Mouse (Mus musculus) heart, adult 2 months (tissue): ENCODE results near the gene P2ry6. TPM values are rescaled to one million over a fixed set of nuclear protein-coding genes. Genes with fewer than 3 reads are reported as not detected.

Source experiments
- DNase-seq, 2 experiments: peaks; one replicate each; pipeline ENCODE4 v3.0.0; 2021
- H3K27ac ChIP-seq: fragments of 200-600 bp; 2 replicates; pipeline ENCODE4 v1.8.1; 2022
- H3K27me3 ChIP-seq: fragments of 200-500 bp; 2 replicates; pipeline ENCODE4 v1.6.1; 2012; ENCODE audit warnings: mild to moderate bottlenecking, low read length, inconsistent platforms, mixed read lengths; ENCODE audit not compliant: control insufficient read depth, insufficient read depth
- H3K36me3 ChIP-seq: fragments of 200-500 bp; 2 replicates; pipeline ENCODE4 v1.6.1; 2012; ENCODE audit warnings: low read length, inconsistent platforms; ENCODE audit not compliant: control insufficient read depth, insufficient read depth
- H3K4me1 ChIP-seq: fragments of 200-500 bp; 2 replicates; pipeline ENCODE4 v1.6.1; 2011; ENCODE audit warnings: low read length; ENCODE audit not compliant: control insufficient read depth, insufficient read depth
- H3K4me3 ChIP-seq: fragments of 200-600 bp; 2 replicates; pipeline ENCODE4 v1.8.1; 2022
- H3K79me2 ChIP-seq: fragments of 200-500 bp; replicated peaks from 2 replicates; pipeline ENCODE4 v1.6.1; 2012; ENCODE audit warnings: mild to moderate bottlenecking, inconsistent platforms, low read length, moderate library complexity, mixed read lengths; ENCODE audit not compliant: control insufficient read depth, insufficient read depth
- H3K9ac ChIP-seq: fragments of 200-500 bp; 2 replicates; pipeline ENCODE4 v1.6.1; 2012; ENCODE audit warnings: low read depth, mild to moderate bottlenecking, control low read depth, inconsistent platforms, low read length, mixed read lengths
- CTCF ChIP-seq: fragments of 200-600 bp; IDR thresholded peaks from 2 replicates; pipeline ENCODE4 v1.8.1; 2022; ENCODE audit warnings: antibody characterized with exemption, mild to moderate bottlenecking, moderate library complexity
- EP300 ChIP-seq: fragments of 200-500 bp; IDR thresholded peaks from 2 replicates; pipeline ENCODE4 v1.6.1; 2011; ENCODE audit warnings: low read depth, low read length, control low read depth; ENCODE audit not compliant: insufficient read depth
- POLR2A ChIP-seq: fragments of 200-500 bp; IDR thresholded peaks from 2 replicates; pipeline ENCODE4 v1.6.1; 2011; ENCODE audit warnings: mild to moderate bottlenecking, low read depth, low read length, control low read depth; ENCODE audit not compliant: insufficient read depth
- WGBS: fragments of 180-500 bp; shearing (Covaris S2); methylation state at CpG from one replicate; pipeline ENCODE4 v1.1.7; 2018; 5-methylcytosine and 5-hydroxymethylcytosine counted together
- intact Hi-C: fragments of 180-260 bp; cut with DNase I; formaldehyde crosslinking; loops from one replicate; pipeline ENCODE4 v1.15.1; 2025
- polyA plus RNA-seq: library from polyadenylated mRNA; depleted of rRNA; stranded (reverse); fragments of >200 nt; gene quantifications from 2 replicates; pipeline ENCODE4 v1.2.3, GENCODE M21; 2012
- total RNA-seq, 2 experiments: library from RNA; stranded (reverse); gene quantifications; 2 replicates each; pipeline ENCODE4 v1.2.3; 2021

The P2ry6 gene
- total and polyA plus RNA-seq, 3 experiments, result 3.6 to 11.1 (median 4.2) TPM

DNA sequence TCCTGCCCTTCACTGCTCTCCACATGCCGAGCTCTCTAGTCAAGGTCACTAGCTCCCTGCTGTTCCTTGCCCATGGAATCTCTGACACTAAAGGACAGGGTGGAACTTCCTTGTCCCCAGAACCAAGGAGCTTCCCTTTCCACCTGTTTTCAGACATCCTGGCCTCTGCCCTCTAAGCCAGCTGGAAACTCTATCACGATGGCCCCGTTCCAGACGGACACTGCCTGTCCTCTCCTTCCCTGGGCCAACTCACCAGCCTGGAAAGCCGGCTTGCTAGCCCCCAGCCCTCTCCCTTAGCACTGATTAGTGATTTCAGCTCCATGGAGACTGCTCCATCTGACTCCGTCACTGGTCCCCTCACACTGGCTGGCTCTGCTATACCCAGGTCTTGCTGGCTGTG, 27.8 kb upstream of the P2ry6 start:
- TF ChIP-seq EP300, result peak; percentile 98
- no peak for TF ChIP-seq CTCF
- peak; percentile 56; the same call in 1 of the 2 replicates for TF ChIP-seq POLR2A
- peak overlapping the region; percentile 68 for H3K27ac ChIP-seq
- no peaks in the 10 kb centered on the region for H3K27me3 ChIP-seq
- H3K9ac ChIP-seq, result peak overlapping the region; percentile 22; the same call in 1 of the 2 replicates
- 28% methylated on average over 6 of the region's 6 CpGs for whole genome bisulfite sequencing
- H3K4me3 ChIP-seq, result no peak overlapping the region
- peaks cover 8% of the 10 kb centered on the region; the same call in 1 of the 2 replicates for H3K36me3 ChIP-seq
- peak; percentile 81 to 82 for DNase-seq
- peaks cover 29% of the 10 kb centered on the region for H3K4me1 ChIP-seq
- H3K79me2 ChIP-seq, result no peaks in the 10 kb centered on the region
- intact Hi-C loops, result no loop called here

DNA sequence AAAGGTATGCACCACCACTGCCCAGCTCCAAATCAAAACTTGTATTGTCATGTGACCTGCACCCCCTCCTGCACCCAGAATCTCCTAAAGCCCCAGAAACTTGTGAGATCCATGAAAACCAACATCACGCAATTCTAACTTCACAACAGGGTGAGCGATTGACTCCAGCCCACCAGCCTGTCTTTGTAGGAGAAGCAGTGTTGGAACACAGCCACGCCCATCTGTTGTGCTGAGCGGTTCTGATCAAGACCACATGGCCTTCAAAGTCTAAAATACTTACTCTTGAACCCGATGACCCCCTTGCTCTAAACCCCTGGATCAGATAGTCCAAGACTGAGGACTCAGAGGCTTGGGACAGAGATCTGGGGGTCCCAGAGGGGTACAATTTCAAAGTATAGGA, 25.2 kb upstream of the P2ry6 start:
- Histone ChIP-seq H3K27ac (no peak overlapping the region), H3K4me3 (no peak overlapping the region)
- WGBS, result 77% methylated on average over 5 of the region's 5 CpGs

GRCm38 (mm10) chr7:100998578-100998960, 24.1 kb upstream of the P2ry6 start:
- H3K9ac ChIP-seq, result no peak overlapping the region
- no peak overlapping the region for H3K4me3 ChIP-seq
- H3K4me1 ChIP-seq, result peaks cover 36% of the 10 kb centered on the region
- intact Hi-C loops, result no loop called here
- H3K36me3 ChIP-seq, result peaks cover 10% of the 10 kb centered on the region; the same call in 1 of the 2 replicates
- WGBS, result 89% methylated on average over 24 of the region's 24 CpGs
- no peak for DNase-seq
- H3K27ac ChIP-seq, result no peak overlapping the region
- TF ChIP-seq EP300, result no peak
- no peak for TF ChIP-seq POLR2A
- TF ChIP-seq CTCF, result no peak
- no peaks in the 10 kb centered on the region for H3K79me2 ChIP-seq
- H3K27me3 ChIP-seq, result no peaks in the 10 kb centered on the region

More for the DNA sequence above, 25.2 kb upstream of the P2ry6 start:
- H3K9ac ChIP-seq, result no peak overlapping the region
- H3K79me2 ChIP-seq, result no peaks in the 10 kb centered on the region
- peaks cover 32% of the 10 kb centered on the region for H3K4me1 ChIP-seq
- DNase-seq, result peak in 1 of 2 experiments; percentile 24
- intact Hi-C loops, result no loop called here
- H3K36me3 ChIP-seq, result peaks cover 8% of the 10 kb centered on the region; the same call in 1 of the 2 replicates
- no peak for TF ChIP-seq CTCF
- TF ChIP-seq EP300, result no peak
- TF ChIP-seq POLR2A, result no peak
- no peaks in the 10 kb centered on the region for H3K27me3 ChIP-seq

DNA sequence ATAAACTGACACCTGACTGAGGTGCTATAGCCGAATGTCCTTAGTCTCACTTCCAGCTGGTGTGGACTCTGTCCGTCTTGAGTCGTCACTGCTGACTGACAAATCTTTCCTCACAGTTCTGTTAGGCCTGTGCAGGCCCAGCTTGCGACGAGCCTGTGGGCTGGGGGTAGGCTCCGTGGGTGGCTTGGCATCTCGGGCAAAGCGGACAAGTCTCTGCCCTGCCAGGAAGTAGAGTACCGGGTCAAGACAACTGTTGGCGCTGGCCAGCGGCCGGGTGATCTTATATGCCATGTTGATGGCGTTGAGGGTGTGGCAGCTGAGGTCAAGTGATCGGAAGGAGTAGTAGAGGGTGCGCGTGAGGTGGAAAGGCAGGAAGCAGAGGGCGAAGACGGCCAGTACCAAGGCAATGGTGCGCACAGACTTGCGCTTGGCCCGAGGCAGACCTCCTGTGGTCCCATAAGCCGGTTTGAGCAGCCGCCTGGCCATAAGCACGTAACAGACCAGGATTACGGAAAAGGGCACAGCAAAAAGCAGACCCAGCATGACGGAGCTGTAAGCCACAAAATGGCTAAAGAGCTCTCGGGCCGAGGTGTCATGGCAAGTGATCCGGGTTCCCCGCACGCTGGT, 23.6 kb upstream of the P2ry6 start:
- Histone ChIP-seq H3K79me2 (no peaks in the 10 kb centered on the region), H3K27me3 (no peaks in the 10 kb centered on the region), H3K4me1 (peaks cover 37% of the 10 kb centered on the region), H3K27ac (no peak overlapping the region), H3K36me3 (peaks cover 7% of the 10 kb centered on the region; the same call in 1 of the 2 replicates), H3K9ac (no peak overlapping the region), H3K4me3 (no peak overlapping the region)
- 91% methylated on average over 31 of the region's 31 CpGs for WGBS
- TF ChIP-seq EP300 (no peak), POLR2A (no peak), CTCF (no peak)
- intact Hi-C loops, result no loop called here
- DNase-seq, result peak; percentile 2 to 20

DNA sequence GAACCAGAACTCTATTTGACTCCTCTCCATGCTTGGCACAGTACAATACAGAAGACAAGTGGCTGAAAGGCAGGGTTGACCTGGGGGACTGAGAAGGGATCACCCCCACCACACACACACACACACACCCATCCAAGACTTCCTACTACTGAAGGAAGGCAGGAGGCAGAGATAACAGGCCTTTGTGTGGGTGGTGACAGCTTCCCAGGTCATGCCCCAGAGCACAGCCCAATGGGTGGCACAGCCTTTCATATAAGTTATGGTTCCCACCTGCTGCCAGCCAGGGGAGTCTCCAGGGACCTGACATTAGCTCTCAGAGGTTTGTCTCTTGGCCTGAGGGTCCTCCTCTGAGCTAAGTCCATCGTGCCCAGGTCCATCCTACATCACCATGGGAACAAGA, 22.8 kb upstream of the P2ry6 start:
- intact Hi-C loops, result no loop called here
- no peaks in the 10 kb centered on the region for H3K27me3 ChIP-seq
- H3K9ac ChIP-seq, result no peak overlapping the region
- DNase-seq, result peak in 1 of 2 experiments; percentile 4
- H3K36me3 ChIP-seq, result peaks cover 15% of the 10 kb centered on the region; the same call in 1 of the 2 replicates
- H3K27ac ChIP-seq, result no peak overlapping the region
- peaks cover 34% of the 10 kb centered on the region for H3K4me1 ChIP-seq
- no peak overlapping the region for H3K4me3 ChIP-seq
- TF ChIP-seq POLR2A, result no peak
- no peaks in the 10 kb centered on the region for H3K79me2 ChIP-seq
- WGBS, result 73% methylated on average over 1 of the region's 1 CpGs

- no peak for TF ChIP-seq CTCF
- TF ChIP-seq POLR2A, result no peak
- TF ChIP-seq EP300, result no peak
- Histone ChIP-seq H3K27me3 (no peaks in the 10 kb centered on the region), H3K4me3 (no peak overlapping the region), H3K9ac (no peak overlapping the region), H3K79me2 (no peaks in the 10 kb centered on the region), H3K36me3 (peaks cover 10% of the 10 kb centered on the region; the same call in 1 of the 2 replicates), H3K27ac (peak overlapping the region; percentile 91), H3K4me1 (peaks cover 35% of the 10 kb centered on the region)
- intact Hi-C loops, result no loop called here
- peak in 1 of 2 experiments; percentile 1 for DNase-seq
- WGBS, result 88% methylated on average over 3 of the region's 3 CpGs
Measured at GRCm38 (mm10) chr7:100995951-100996350, 21.5 kb upstream of the P2ry6 start.
